Mouse (Mus musculus) midbrain, postnatal 0 days (tissue): ENCODE results near the gene Calr. TPM values are rescaled to one million over a fixed set of nuclear protein-coding genes. Genes with fewer than 3 reads are reported as not detected.

Experiments used
- ATAC-seq: fragments of 200-750 bp; cut with Nextera tagmentation; 2 replicates; pipeline ENCODE4 v1.8.0; 2017; ENCODE audit warnings: moderate number of reproducible peaks, mild to moderate bottlenecking, moderate TSS enrichment, moderate library complexity; ENCODE audit not compliant: low FRiP score
- DNase-seq: peaks from one replicate; pipeline ENCODE4 v3.0.0-alpha.2; 2015; ENCODE audit warnings: low spot score
- H3K27ac ChIP-seq: fragments of 300-500 bp; sonication (generic); 2 replicates; pipeline ENCODE4 v1.5.1; 2014; ENCODE audit warnings: low read depth, mild to moderate bottlenecking, low read length, mixed read lengths
- H3K27me3 ChIP-seq: fragments of 300-500 bp; sonication (generic); 2 replicates; pipeline ENCODE4 v1.6.1; 2014; ENCODE audit warnings: low read length, control low read depth, mixed read lengths; ENCODE audit not compliant: insufficient read depth
- H3K36me3 ChIP-seq: fragments of 300-500 bp; sonication (generic); 2 replicates; pipeline ENCODE4 v1.6.1; 2014; ENCODE audit warnings: low read length, control low read depth, mixed read lengths; ENCODE audit not compliant: insufficient read depth
- H3K4me1 ChIP-seq: fragments of 300-500 bp; sonication (generic); 2 replicates; pipeline ENCODE4 v1.6.1; 2014; ENCODE audit warnings: mild to moderate bottlenecking, control low read depth, antibody characterized with exemption, low read length, mixed read lengths; ENCODE audit not compliant: insufficient read depth
- H3K4me2 ChIP-seq: fragments of 300-500 bp; sonication (generic); 2 replicates; pipeline ENCODE4 v1.6.1; 2014; ENCODE audit warnings: low read depth, mild to moderate bottlenecking, low read length, mixed read lengths; ENCODE audit not compliant: poor library complexity, severe bottlenecking
- H3K4me3 ChIP-seq: fragments of 300-500 bp; sonication (generic); 2 replicates; pipeline ENCODE4 v1.5.1; 2014; ENCODE audit warnings: low read depth, mild to moderate bottlenecking, low read length, moderate library complexity
- H3K9ac ChIP-seq: fragments of 300-500 bp; sonication (generic); replicated peaks from 2 replicates; pipeline ENCODE4 v1.6.1; 2014; ENCODE audit warnings: mild to moderate bottlenecking, low read length, moderate library complexity, mixed read lengths; ENCODE audit not compliant: poor library complexity, severe bottlenecking
- H3K9me3 ChIP-seq: fragments of 300-500 bp; sonication (generic); 2 replicates; pipeline ENCODE4 v1.6.1; 2016; ENCODE audit warnings: low read length, control low read depth
- CTCF ChIP-seq: IDR thresholded peaks from 2 replicates; pipeline ENCODE4 v1.5.1; 2016; ENCODE audit warnings: antibody characterized with exemption, mild to moderate bottlenecking
- WGBS: fragments of 180-500 bp; shearing (Covaris S2); extraction: QIAGEN DNeasy Blood & Tissue Kit; methylation state at CpG from one replicate; pipeline ENCODE4 v1.1.7; 2014; 5-methylcytosine and 5-hydroxymethylcytosine counted together
- microRNA-seq: library from miRNA; unstranded; fragments of <30 nt; microRNA quantifications from one replicate; pipeline ENCODE4, GENCODE M21; 2016; ENCODE audit warnings: borderline number of aligned reads
- polyA plus RNA-seq: library from polyadenylated mRNA; unstranded; fragments of >200 nt; fragmentation: Nextera tagmentation; extraction: Ambion mirVana; gene quantifications from 2 replicates; pipeline ENCODE4 v1.2.1, GENCODE M21; 2015
- total RNA-seq: library from RNA; depleted of rRNA; stranded (reverse); fragments of >200 nt; gene quantifications from 2 replicates; pipeline ENCODE4 v1.2.3, GENCODE M21; 2014; rRNA removed

Calr gene
- total and polyA plus RNA-seq, 2 experiments from 2014 or later = 369 to 444 TPM

DNA sequence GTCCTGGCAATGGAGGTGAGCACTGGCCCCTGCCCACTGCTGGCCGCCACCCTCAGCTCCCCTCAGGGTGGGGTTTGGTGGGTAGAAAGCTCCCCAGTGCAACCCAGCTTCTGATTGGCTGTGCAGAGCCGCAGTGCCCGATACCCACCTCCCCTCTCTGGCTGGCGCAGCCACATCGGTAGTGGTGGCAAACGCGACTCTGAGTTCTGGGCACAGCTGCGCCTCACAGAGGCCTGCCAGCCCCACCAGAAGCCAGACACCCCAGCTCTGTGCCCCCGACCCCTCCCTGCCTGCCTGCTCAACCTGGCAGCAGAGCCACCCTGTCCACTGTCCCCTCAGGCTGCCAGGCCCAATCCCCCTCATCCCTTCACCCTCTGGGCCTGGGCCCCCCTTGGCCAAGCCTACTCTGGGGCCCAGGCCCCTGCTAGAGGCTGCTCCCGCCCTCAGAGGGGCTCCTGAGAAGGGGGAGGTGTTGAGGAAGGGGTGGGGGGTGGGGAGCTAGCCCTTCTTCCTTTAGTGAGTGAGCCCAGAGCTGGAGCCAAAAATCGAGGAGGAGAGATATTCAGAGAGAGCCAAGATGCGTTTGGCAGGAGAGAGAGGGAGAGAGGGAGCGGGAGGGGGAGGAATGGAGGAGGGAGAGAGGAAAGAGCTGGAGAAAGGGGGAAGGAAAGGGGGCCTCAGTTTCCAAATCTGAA is 52.8 kb downstream of the Calr start:
- Histone ChIP-seq H3K9me3 (no peaks in the 10 kb centered on the region), H3K4me3 (no peak overlapping the region), H3K4me1 (0 out of 2 replicates have a peak, but pooled peaks cover 10% of the 10 kb centered on the region), H3K4me2 (peak overlapping the region; percentile 16; the same call in 1 of the 2 replicates), H3K27ac (peak overlapping the region; percentile 69), H3K36me3 (no peaks in the 10 kb centered on the region), H3K9ac (no peak overlapping the region), H3K27me3 (peaks cover 36% of the 10 kb centered on the region)
- TF ChIP-seq CTCF = no peak
- 51% methylated on average over 12 of the region's 13 CpGs for WGBS
- ATAC-seq (peak; percentile 85), DNase-seq (peak; percentile 94)

DNA sequence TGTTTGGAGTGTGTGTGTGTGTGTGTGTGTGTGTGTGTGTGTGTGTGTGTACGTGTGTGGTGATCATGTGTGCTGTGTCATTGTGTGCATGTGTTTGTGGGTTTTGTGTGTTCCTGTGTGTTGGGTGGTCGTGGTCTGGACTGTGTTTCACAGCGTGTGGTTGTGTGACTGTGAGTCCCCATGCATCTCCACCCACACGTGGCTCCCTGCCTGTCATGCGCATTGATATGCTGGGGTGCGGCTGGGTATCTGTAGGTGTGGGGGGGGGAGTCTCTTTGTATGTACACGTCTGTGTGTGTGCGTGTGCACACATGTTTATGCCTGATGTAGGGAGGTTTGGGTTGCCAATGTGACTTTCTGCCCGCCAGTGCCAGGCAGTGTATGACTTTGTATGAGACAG is 53.6 kb downstream of the Calr start:
- H3K4me1 ChIP-seq = 0 out of 2 replicates have a peak, but pooled peaks cover 10% of the 10 kb centered on the region
- DNase-seq (no peak), ATAC-seq (no peak)
- no peak for TF ChIP-seq CTCF
- WGBS = 80% methylated on average over 9 of the region's 9 CpGs
- H3K4me2 ChIP-seq = no peak overlapping the region
- no peak overlapping the region for H3K4me3 ChIP-seq
- peak overlapping the region; percentile 60; the same call in 1 of the 2 replicates for H3K27ac ChIP-seq
- H3K27me3 ChIP-seq = peaks cover 35% of the 10 kb centered on the region
- no peaks in the 10 kb centered on the region for H3K9me3 ChIP-seq
- no peak overlapping the region for H3K9ac ChIP-seq
- H3K36me3 ChIP-seq = no peaks in the 10 kb centered on the region

DNA sequence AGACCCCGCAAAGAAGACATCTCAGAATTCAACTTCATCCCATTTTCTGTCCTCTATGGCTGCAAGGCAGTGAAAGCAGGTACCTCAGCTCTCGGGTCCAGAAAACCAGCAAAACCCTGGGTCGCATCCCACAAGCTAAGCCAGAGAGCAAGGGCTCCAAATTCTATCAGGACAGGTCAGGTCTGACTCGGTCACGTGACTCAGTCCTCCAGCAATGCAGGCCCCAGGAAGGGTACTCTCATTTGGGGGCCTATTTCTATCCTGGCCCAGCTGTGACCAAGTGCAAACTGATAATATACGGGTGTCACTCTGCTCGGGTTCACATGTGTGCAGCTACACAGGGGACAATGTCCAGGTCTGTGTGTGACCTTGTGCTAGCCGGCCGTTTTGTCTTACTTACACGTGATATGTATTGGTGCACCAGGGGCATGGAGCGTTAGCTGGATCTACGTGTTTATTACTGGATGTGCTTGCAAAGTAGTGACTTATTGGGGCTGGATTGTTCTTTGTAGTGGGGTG is 54.2 kb downstream of the Calr start:
- Histone ChIP-seq H3K4me1 (0 out of 2 replicates have a peak, but pooled peaks cover 10% of the 10 kb centered on the region), H3K27ac (no peak overlapping the region)

More for the DNA sequence above, 54.2 kb downstream of the Calr start:
- Histone ChIP-seq H3K27me3 (peaks cover 39% of the 10 kb centered on the region), H3K4me2 (no peak overlapping the region), H3K36me3 (no peaks in the 10 kb centered on the region), H3K9me3 (no peaks in the 10 kb centered on the region), H3K4me3 (no peak overlapping the region), H3K9ac (no peak overlapping the region)
- 76% methylated on average over 12 of the region's 12 CpGs for WGBS
- DNase-seq (no peak), ATAC-seq (no peak)
- TF ChIP-seq CTCF = no peak

Small RNA genes within 50 kb of the gene (microRNA-seq; reads per million reads assigned to microRNA genes)
- 2.7 reads per million for gene Mir7069

Other genes starting within 250 kb of the Calr start
Only the 30 nearest of the 31 such genes appear.
- gene Ier2, start 184.1 kb downstream of the Calr start, total RNA-seq = 3.9 and 4.3 TPM in 2 replicates
- gene Ier2, start 184.1 kb downstream of the Calr start, polyA plus RNA-seq = 12.8 and 14.7 TPM in 2 replicates
- gene Trmt1, start 160.6 kb downstream of the Calr start, total RNA-seq = 88.5 and 99.5 TPM in 2 replicates
- 74.2 and 75.0 TPM in 2 replicates for gene Trmt1, start 160.6 kb downstream of the Calr start, polyA plus RNA-seq
- 87.2 and 102 TPM in 2 replicates for gene Nacc1, start 159.1 kb downstream of the Calr start, total RNA-seq
- gene Nacc1, start 159.1 kb downstream of the Calr start, polyA plus RNA-seq = 13.7 and 13.8 TPM in 2 replicates
- gene Lyl1, start 145.5 kb downstream of the Calr start, total RNA-seq = 4.6 and 4.8 TPM in 2 replicates
- 2.0 and 2.8 TPM in 2 replicates for gene Lyl1, start 145.5 kb downstream of the Calr start, polyA plus RNA-seq
- gene G430095P16Rik, start 123.9 kb downstream of the Calr start, total RNA-seq = not detected in 2 replicates
- gene G430095P16Rik, start 123.9 kb downstream of the Calr start, polyA plus RNA-seq = 0.39 and 0.71 TPM in 2 replicates
- 40.1 and 62.5 TPM in 2 replicates for gene Nfix, start 46.6 kb downstream of the Calr start, total RNA-seq
- gene Nfix, start 46.6 kb downstream of the Calr start, polyA plus RNA-seq = 41.7 and 53.7 TPM in 2 replicates
- 7.6 and 7.7 TPM in 2 replicates for gene Dand5, start 24.1 kb downstream of the Calr start, total RNA-seq
- 12.6 and 14.5 TPM in 2 replicates for gene Dand5, start 24.1 kb downstream of the Calr start, polyA plus RNA-seq
- 27.5 and 28.2 TPM in 2 replicates for gene Gadd45gip1, start 15.4 kb downstream of the Calr start, total RNA-seq
- 42.9 and 45.1 TPM in 2 replicates for gene Gadd45gip1, start 15.4 kb downstream of the Calr start, polyA plus RNA-seq
- gene Rad23a, start 6.3 kb downstream of the Calr start, total RNA-seq = 43.8 and 57.5 TPM in 2 replicates
- 83.5 and 88.3 TPM in 2 replicates for gene Rad23a, start 6.3 kb downstream of the Calr start, polyA plus RNA-seq
- gene Farsa, start 10.1 kb upstream of the Calr start, total RNA-seq = 74.8 and 84.6 TPM in 2 replicates
- gene Farsa, start 10.1 kb upstream of the Calr start, polyA plus RNA-seq = 92.7 and 103 TPM in 2 replicates
- gene Syce2, start 25.2 kb upstream of the Calr start, total RNA-seq = 29.5 and 31.7 TPM in 2 replicates
- gene Syce2, start 25.2 kb upstream of the Calr start, polyA plus RNA-seq = 56.2 and 61.4 TPM in 2 replicates
- gene Gcdh, start 47.0 kb upstream of the Calr start, total RNA-seq = 22.1 and 30.5 TPM in 2 replicates
- gene Gcdh, start 47.0 kb upstream of the Calr start, polyA plus RNA-seq = 33.2 and 35.3 TPM in 2 replicates
- 0.52 TPM in 1 of 2 replicates, not detected in the other for gene Klf1, start 55.0 kb upstream of the Calr start, total RNA-seq
- gene Klf1, start 55.0 kb upstream of the Calr start, polyA plus RNA-seq = 0.36 and 0.52 TPM in 2 replicates
- gene Dnase2a, start 61.6 kb upstream of the Calr start, total RNA-seq = 4.3 and 5.7 TPM in 2 replicates
- gene Dnase2a, start 61.6 kb upstream of the Calr start, polyA plus RNA-seq = 6.7 and 8.2 TPM in 2 replicates
- gene Mast1, start 90.4 kb upstream of the Calr start, total RNA-seq = 85.9 and 92.0 TPM in 2 replicates
- 79.8 and 89.0 TPM in 2 replicates for gene Mast1, start 90.4 kb upstream of the Calr start, polyA plus RNA-seq
- gene Rtbdn, start 100.1 kb upstream of the Calr start, total RNA-seq = 4.5 and 6.2 TPM in 2 replicates
- gene Rtbdn, start 100.1 kb upstream of the Calr start, polyA plus RNA-seq = 4.8 and 5.3 TPM in 2 replicates
- not detected in 2 replicates for gene Gm49661, start 122.5 kb upstream of the Calr start, total RNA-seq
- not detected in 2 replicates for gene Gm49661, start 122.5 kb upstream of the Calr start, polyA plus RNA-seq
- 720 and 802 TPM in 2 replicates for gene Prdx2, start 122.7 kb upstream of the Calr start, total RNA-seq
- 904 and 934 TPM in 2 replicates for gene Prdx2, start 122.7 kb upstream of the Calr start, polyA plus RNA-seq
- gene Rnaseh2a, start 122.8 kb upstream of the Calr start, total RNA-seq = 40.5 and 48.9 TPM in 2 replicates
- gene Rnaseh2a, start 122.8 kb upstream of the Calr start, polyA plus RNA-seq = 36.5 and 39.7 TPM in 2 replicates
- gene Junb, start 131.8 kb upstream of the Calr start, total RNA-seq = 11.3 and 15.9 TPM in 2 replicates
- gene Junb, start 131.8 kb upstream of the Calr start, polyA plus RNA-seq = 5.3 and 6.1 TPM in 2 replicates
- 21.4 and 32.5 TPM in 2 replicates for gene Hook2, start 143.7 kb upstream of the Calr start, total RNA-seq
- gene Hook2, start 143.7 kb upstream of the Calr start, polyA plus RNA-seq = 40.1 and 41.3 TPM in 2 replicates
- gene Best2, start 167.6 kb upstream of the Calr start, total RNA-seq = 0.47 TPM in 1 of 2 replicates, not detected in the other
- gene Best2, start 167.6 kb upstream of the Calr start, polyA plus RNA-seq = 0.15 and 0.27 TPM in 2 replicates
- gene Asna1, start 178.3 kb upstream of the Calr start, total RNA-seq = 123 and 172 TPM in 2 replicates
- gene Asna1, start 178.3 kb upstream of the Calr start, polyA plus RNA-seq = 137 and 151 TPM in 2 replicates
- gene Trir, start 179.9 kb upstream of the Calr start, total RNA-seq = 266 and 292 TPM in 2 replicates
- 144 and 145 TPM in 2 replicates for gene Trir, start 179.9 kb upstream of the Calr start, polyA plus RNA-seq
- gene Tnpo2, start 190.0 kb upstream of the Calr start, total RNA-seq = 173 and 174 TPM in 2 replicates
- gene Tnpo2, start 190.0 kb upstream of the Calr start, polyA plus RNA-seq = 53.5 and 53.7 TPM in 2 replicates
- 113 and 120 TPM in 2 replicates for gene Fbxw9, start 213.1 kb upstream of the Calr start, total RNA-seq
- 92.1 and 97.1 TPM in 2 replicates for gene Fbxw9, start 213.1 kb upstream of the Calr start, polyA plus RNA-seq
- gene Gm5741, start 221.0 kb upstream of the Calr start, total RNA-seq = not detected in 2 replicates
- gene Gm5741, start 221.0 kb upstream of the Calr start, polyA plus RNA-seq = 2.2 TPM in 1 of 2 replicates, not detected in the other
- 66.3 and 77.1 TPM in 2 replicates for gene Dhps, start 224.8 kb upstream of the Calr start, total RNA-seq
- 128 and 129 TPM in 2 replicates for gene Dhps, start 224.8 kb upstream of the Calr start, polyA plus RNA-seq
- 92.6 and 105 TPM in 2 replicates for gene Wdr83os, start 233.8 kb upstream of the Calr start, total RNA-seq
- gene Wdr83os, start 233.8 kb upstream of the Calr start, polyA plus RNA-seq = 129 and 137 TPM in 2 replicates
- gene Wdr83, start 234.4 kb upstream of the Calr start, total RNA-seq = 27.4 and 34.1 TPM in 2 replicates
- gene Wdr83, start 234.4 kb upstream of the Calr start, polyA plus RNA-seq = 37.0 and 39.9 TPM in 2 replicates